Mouse (Mus musculus): ENCODE data around the gene Tmem156. TPM values are rescaled to one million over a fixed set of nuclear protein-coding genes. Genes with fewer than 3 reads are reported as not detected.

Gene Tmem156
- total and polyA plus RNA-seq, 3 experiments: 7.3 to 16.6 (median 15.8) TPM

DNA sequence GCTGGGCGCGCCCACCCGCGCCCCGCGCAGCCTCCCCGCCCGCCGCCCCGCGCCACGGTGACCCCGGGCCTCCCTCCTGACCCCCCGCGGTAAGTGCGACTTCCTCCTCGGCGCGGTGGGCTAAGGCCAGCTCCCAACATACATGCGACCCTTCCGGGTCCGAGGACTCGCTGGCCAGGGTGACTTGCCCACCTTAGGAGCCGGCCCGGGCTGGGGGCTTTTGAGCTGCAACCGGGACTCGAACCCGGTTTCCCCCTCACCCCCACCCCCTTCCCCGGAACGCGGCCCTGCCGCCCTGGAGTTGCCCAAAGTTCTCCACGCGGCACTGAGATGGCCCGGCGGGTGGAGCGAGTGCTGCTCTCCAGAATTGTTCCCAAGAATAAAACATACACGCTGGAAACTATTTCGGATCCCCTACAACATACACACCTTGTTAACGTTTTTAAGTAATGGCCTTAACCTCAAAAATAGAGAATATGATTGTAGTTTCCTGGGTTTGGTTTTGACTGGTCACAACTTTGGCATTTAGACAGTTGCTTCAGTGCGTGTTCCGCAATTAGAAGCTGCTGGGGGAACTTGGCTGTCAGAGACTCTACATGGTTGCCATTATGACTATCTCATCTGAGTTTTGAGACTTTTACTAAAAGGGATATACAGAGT lies 16.0 kb upstream of the Tmem156 start (continued):
- TF ChIP-seq ELF1 (IDR thresholded peaks at IDR 0.05; ENCODE audit: low read depth, low read length) (0 out of 2 replicates have a peak, but pooled peaks have one; percentile 7), ETS1 (conservative IDR thresholded peaks at IDR 0.05; ENCODE audit: low read depth, low read length) (no peak), RAD21 (IDR thresholded peaks at IDR 0.05; ENCODE audit: low read depth, low read length) (no peak), EP300 (IDR thresholded peaks at IDR 0.05; ENCODE audit: low read length) (peak; percentile 8; the same call in 1 of the 2 replicates), USF1 (IDR thresholded peaks at IDR 0.05; ENCODE audit: low read depth, low read length) (no peak), MAX (IDR thresholded peaks at IDR 0.05; ENCODE audit: low read length) (peak; percentile 43; the same call in 1 of the 2 replicates), TCF12 (IDR thresholded peaks at IDR 0.05; ENCODE audit: low read depth, low read length) (0 out of 2 replicates have a peak, but pooled peaks have one; percentile 7), ZMIZ1 (IDR thresholded peaks at IDR 0.05; ENCODE audit: low read depth, low read length) (no peak), E2F4 (IDR thresholded peaks at IDR 0.05; ENCODE audit: insufficient replicate concordance, low read depth, low read length) (no peak)

DNA sequence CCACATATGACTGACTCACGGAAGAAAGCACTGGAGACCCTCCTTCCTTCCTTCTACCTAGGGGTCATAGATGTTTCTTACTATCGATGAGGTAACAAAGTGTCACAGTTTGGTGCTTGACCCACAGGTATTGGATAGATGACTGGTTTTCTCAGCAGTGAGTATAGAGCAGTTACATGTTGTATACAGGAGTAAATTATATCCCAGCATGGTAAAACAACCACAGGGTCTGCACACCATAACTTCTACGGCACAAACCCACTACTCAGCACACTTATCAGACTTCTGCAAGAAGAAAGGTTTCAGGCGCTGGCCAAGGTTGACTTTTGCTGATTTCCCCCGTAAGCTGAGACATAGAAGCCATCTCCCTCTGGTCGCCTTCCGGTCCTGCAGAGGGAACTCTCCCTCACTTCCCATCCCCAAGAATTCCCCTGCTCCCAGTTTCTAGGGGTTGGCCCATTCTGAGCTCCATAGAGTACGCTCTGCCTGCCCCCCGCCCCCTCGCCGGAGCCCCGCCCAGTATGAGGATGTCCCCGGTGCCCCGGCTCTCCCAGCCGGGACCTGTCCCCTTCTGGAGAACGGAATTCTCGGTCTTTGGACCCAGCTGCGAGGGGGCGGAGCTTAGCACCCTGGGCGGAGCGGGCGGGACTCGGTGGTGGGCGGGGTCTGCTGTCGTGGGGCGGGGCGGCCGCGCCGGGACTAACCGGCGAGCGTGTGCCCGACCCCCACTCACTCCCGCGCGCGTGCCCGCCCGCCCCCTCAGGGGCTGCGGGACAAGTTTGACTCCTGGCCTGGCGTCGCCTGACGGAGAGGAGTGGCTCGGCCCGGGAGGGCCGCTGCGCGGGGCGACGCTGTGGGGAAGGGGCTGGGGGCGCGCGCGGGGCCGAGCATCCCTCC lies 15.2 kb upstream of the Tmem156 start, which contains the start of gene Klhl5:
Klhl5 (plus strand) TSS at position 664 of the 897 bp plus-strand sequence.
- H3K27me3 ChIP-seq (replicated peaks): no peaks in the 10 kb centered on the region
- TF ChIP-seq MAFK (IDR thresholded peaks at IDR 0.05; ENCODE audit: insufficient replicate concordance, low read length) (no peak), USF1 (IDR thresholded peaks at IDR 0.05; ENCODE audit: low read depth, low read length) (no peak), RAD21 (IDR thresholded peaks at IDR 0.05; ENCODE audit: low read depth, low read length) (no peak), ZKSCAN1 (IDR thresholded peaks at IDR 0.05; ENCODE audit: borderline replicate concordance, low read depth, low read length) (no peak), POLR2A (IDR thresholded peaks at IDR 0.05; ENCODE audit: low read depth, low read length) (peak; percentile 53; the same call in 1 of the 2 replicates), SMC3 (IDR thresholded peaks at IDR 0.05; ENCODE audit: low read depth, low read length) (no peak), HCFC1 (IDR thresholded peaks at IDR 0.05; ENCODE audit: low read depth, low read length) (no peak), TCF12 (IDR thresholded peaks at IDR 0.05; ENCODE audit: low read depth, low read length) (0 out of 2 replicates have a peak, but pooled peaks have one; percentile 9), JUN (IDR thresholded peaks at IDR 0.05; ENCODE audit: insufficient read depth, low read depth, low read length) (no peak), BHLHE40 (IDR thresholded peaks at IDR 0.05; ENCODE audit: low read depth, low read length) (0 out of 2 replicates have a peak, but pooled peaks have one; percentile 8), CHD2 (IDR thresholded peaks at IDR 0.05; ENCODE audit: low read length) (no peak), RCOR1 (conservative IDR thresholded peaks at IDR 0.05; ENCODE audit: low read depth, low read length) (no peak), GABPA (IDR thresholded peaks at IDR 0.05; ENCODE audit: insufficient replicate concordance, low read depth, low read length) (no peak), ZMIZ1 (IDR thresholded peaks at IDR 0.05; ENCODE audit: low read depth, low read length) (no peak), TBP (conservative IDR thresholded peaks at IDR 0.05; ENCODE audit: low read depth, low read length) (no peak), USF2 (conservative IDR thresholded peaks at IDR 0.05; ENCODE audit: low read depth, low read length) (no peak), CHD1 (IDR thresholded peaks at IDR 0.05; ENCODE audit: low read depth, low read length) (no peak), ELF1 (IDR thresholded peaks at IDR 0.05; ENCODE audit: low read depth, low read length) (no peak), JUND (conservative IDR thresholded peaks at IDR 0.05; ENCODE audit: low read depth, low read length) (no peak)

More for the DNA sequence above, 15.2 kb upstream of the Tmem156 start, which contains the start of gene Klhl5:
- in situ Hi-C loops (cut with MboI; ENCODE audit: low pct_ligation_motif_present, low pct_unique_long_range_greater_than_20kb, low sequenced_read_pairs) (no loop called here), dilution Hi-C loops (cut with MboI; ENCODE audit: extremely low pct_ligation_motif_present, extremely low pct_unique_long_range_greater_than_20kb, low sequenced_read_pairs) (no loop called here)
- Histone ChIP-seq H3K9ac (ENCODE audit: insufficient read depth, low read depth) (peak within 1 kb of the TSS; percentile 95), H3K4me2 (ENCODE audit: insufficient read depth, low read depth, poor library complexity, severe bottlenecking) (peak within 1 kb of the TSS; percentile 80), H3K4me1 (ENCODE audit: control insufficient read depth in 1 of 2, insufficient read depth in 2 of 2) (peaks cover 12 to 39% of the 10 kb centered on the region in 2 experiments), H3K79me2 (replicated peaks; ENCODE audit: control insufficient read depth, extremely low read depth, insufficient read depth, poor library complexity, severe bottlenecking) (peaks cover 3% of the 10 kb centered on the region; the same call in 1 of the 2 replicates), H3K27ac (ENCODE audit: insufficient read depth, low read depth) (no peak within 1 kb of the TSS), H3K4me3 (replicated peaks in 1 of 3; ENCODE audit: low read depth in 2 of 3, low read length in 2 of 3, poor library complexity in 1 of 3) (peak within 1 kb of the TSS; percentile 64 to 96 (median 82)), H3K9me3 (replicated peaks; ENCODE audit: low read length) (no peaks in the 10 kb centered on the region), H3K36me3 (replicated peaks in 1 of 2; ENCODE audit: control insufficient read depth in 1 of 2, insufficient read depth in 1 of 2, low read length in 1 of 2) (no peaks in the 10 kb centered on the region)
- DNase-seq (ENCODE audit: extremely low read depth): peak; percentile 66

All from CH12.LX (cell line).